Mouse (Mus musculus): ENCODE results near the gene Sap30l. TPM values are rescaled to one million over a fixed set of nuclear protein-coding genes. Genes with fewer than 3 reads are reported as not detected.
"Not testable (repeated sequence)": the region's sequence is repeated elsewhere in the genome, so short reads cannot be mapped to it uniquely, and the experiment has no call there.

Gene Sap30l
- polyA plus RNA-seq, 1 experiment, result 34.9 TPM

GRCm38 (mm10) chr11:57836872-57837680 lies 35.6 kb downstream of the Sap30l start:
- H3ac ChIP-seq (ENCODE audit: control insufficient read depth, insufficient read length, low read depth), result no peak overlapping the region
- H3K27me3 ChIP-seq (ENCODE audit: control insufficient read depth, insufficient read depth, insufficient read length), result peaks cover 79% of the 10 kb centered on the region
- no peaks in the 10 kb centered on the region for H3K36me3 ChIP-seq (ENCODE audit: control insufficient read depth, insufficient read depth)
- H3K79me3 ChIP-seq (ENCODE audit: low read depth), result no peaks in the 10 kb centered on the region
- no peak overlapping the region for H3K4me3 ChIP-seq (ENCODE audit: insufficient read depth, poor library complexity, severe bottlenecking)
- no peaks in the 10 kb centered on the region for H3K79me2 ChIP-seq (ENCODE audit: control insufficient read depth, insufficient read depth)
- TF ChIP-seq CEBPB (IDR thresholded peaks at IDR 0.05; ENCODE audit: low read depth), result no peak
- no peak for TF ChIP-seq USF1 (IDR thresholded peaks at IDR 0.05; ENCODE audit: low read depth)
- TF ChIP-seq MYOG (IDR thresholded peaks at IDR 0.05; ENCODE audit: control insufficient read depth, extremely low read depth, insufficient read length), result no peak
- no peak for TF ChIP-seq CTCF (IDR thresholded peaks at IDR 0.05; ENCODE audit: control insufficient read depth, insufficient read depth, insufficient read length)

GRCm38 (mm10) chr11:57837861-57838680 lies 36.6 kb downstream of the Sap30l start:
- H3ac ChIP-seq (ENCODE audit: control insufficient read depth, insufficient read length, low read depth), result no peak overlapping the region
- no peak overlapping the region for H3K4me3 ChIP-seq (ENCODE audit: insufficient read depth, poor library complexity, severe bottlenecking)
- no peaks in the 10 kb centered on the region for H3K79me2 ChIP-seq (ENCODE audit: control insufficient read depth, insufficient read depth)
- no peaks in the 10 kb centered on the region for H3K79me3 ChIP-seq (ENCODE audit: low read depth)
- TF ChIP-seq MYOD1 (IDR thresholded peaks at IDR 0.05; ENCODE audit: control insufficient read depth, insufficient read length, low read depth) (no peak), MAX (IDR thresholded peaks at IDR 0.05) (no peak), CEBPB (IDR thresholded peaks at IDR 0.05; ENCODE audit: low read depth) (no peak), MYOG (IDR thresholded peaks at IDR 0.05; ENCODE audit: control insufficient read depth, extremely low read depth, insufficient read length) (no peak), FOSL1 (IDR thresholded peaks at IDR 0.05; ENCODE audit: insufficient read depth, low read length, poor library complexity, severe bottlenecking) (no peak), CTCF (IDR thresholded peaks at IDR 0.05; ENCODE audit: control insufficient read depth, insufficient read depth, insufficient read length) (no peak), USF1 (IDR thresholded peaks at IDR 0.05; ENCODE audit: low read depth) (no peak)
- peaks cover 73% of the 10 kb centered on the region for H3K27me3 ChIP-seq (ENCODE audit: control insufficient read depth, insufficient read depth, insufficient read length)
- H3K36me3 ChIP-seq (ENCODE audit: control insufficient read depth, insufficient read depth), result no peaks in the 10 kb centered on the region

- peaks cover 54% of the 10 kb centered on the region for H3K27me3 ChIP-seq (ENCODE audit: control insufficient read depth, insufficient read depth, insufficient read length)
- H3K36me3 ChIP-seq (ENCODE audit: control insufficient read depth, insufficient read depth), result no peaks in the 10 kb centered on the region
- TF ChIP-seq MYOD1 (IDR thresholded peaks at IDR 0.05; ENCODE audit: control insufficient read depth, insufficient read length, low read depth), result no peak
- TF ChIP-seq USF1 (IDR thresholded peaks at IDR 0.05; ENCODE audit: low read depth), result no peak
- no peak for TF ChIP-seq CEBPB (IDR thresholded peaks at IDR 0.05; ENCODE audit: low read depth)
- TF ChIP-seq CTCF (IDR thresholded peaks at IDR 0.05; ENCODE audit: control insufficient read depth, insufficient read depth, insufficient read length), result no peak
- no peak for TF ChIP-seq MYOG (IDR thresholded peaks at IDR 0.05; ENCODE audit: control insufficient read depth, extremely low read depth, insufficient read length)
- TF ChIP-seq FOSL1 (IDR thresholded peaks at IDR 0.05; ENCODE audit: insufficient read depth, low read length, poor library complexity, severe bottlenecking), result no peak
- no peak for TF ChIP-seq MAX (IDR thresholded peaks at IDR 0.05)
- H3K79me2 ChIP-seq (ENCODE audit: control insufficient read depth, insufficient read depth), result no peaks in the 10 kb centered on the region
- no peaks in the 10 kb centered on the region for H3K79me3 ChIP-seq (ENCODE audit: low read depth)
- no peak overlapping the region for H3ac ChIP-seq (ENCODE audit: control insufficient read depth, insufficient read length, low read depth)
- no peak overlapping the region for H3K4me3 ChIP-seq (ENCODE audit: insufficient read depth, poor library complexity, severe bottlenecking)
Measured at GRCm38 (mm10) chr11:57840986-57841385, 39.5 kb downstream of the Sap30l start.

- no peak overlapping the region for H3ac ChIP-seq (ENCODE audit: control insufficient read depth, insufficient read length, low read depth)
- TF ChIP-seq FOSL1 (IDR thresholded peaks at IDR 0.05; ENCODE audit: insufficient read depth, low read length, poor library complexity, severe bottlenecking) (no peak), CTCF (IDR thresholded peaks at IDR 0.05; ENCODE audit: control insufficient read depth, insufficient read depth, insufficient read length) (no peak), MAX (IDR thresholded peaks at IDR 0.05) (no peak), MYOG (IDR thresholded peaks at IDR 0.05; ENCODE audit: control insufficient read depth, extremely low read depth, insufficient read length) (no peak), MYOD1 (IDR thresholded peaks at IDR 0.05; ENCODE audit: control insufficient read depth, insufficient read length, low read depth) (no peak), USF1 (IDR thresholded peaks at IDR 0.05; ENCODE audit: low read depth) (no peak), CEBPB (IDR thresholded peaks at IDR 0.05; ENCODE audit: low read depth) (no peak)
- no peak overlapping the region for H3K4me3 ChIP-seq (ENCODE audit: insufficient read depth, poor library complexity, severe bottlenecking)
- H3K36me3 ChIP-seq (ENCODE audit: control insufficient read depth, insufficient read depth), result no peaks in the 10 kb centered on the region
- no peaks in the 10 kb centered on the region for H3K79me2 ChIP-seq (ENCODE audit: control insufficient read depth, insufficient read depth)
- no peaks in the 10 kb centered on the region for H3K79me3 ChIP-seq (ENCODE audit: low read depth)
- peaks cover 49% of the 10 kb centered on the region for H3K27me3 ChIP-seq (ENCODE audit: control insufficient read depth, insufficient read depth, insufficient read length)
Measured at GRCm38 (mm10) chr11:57841391-57841790, 40.0 kb downstream of the Sap30l start.

- H3K36me3 ChIP-seq (ENCODE audit: control insufficient read depth, insufficient read depth); H3K27me3 ChIP-seq (ENCODE audit: control insufficient read depth, insufficient read depth, insufficient read length); H3ac ChIP-seq (ENCODE audit: control insufficient read depth, insufficient read length, low read depth); H3K79me2 ChIP-seq (ENCODE audit: control insufficient read depth, insufficient read depth); H3K79me3 ChIP-seq (ENCODE audit: low read depth); H3K4me3 ChIP-seq (ENCODE audit: insufficient read depth, poor library complexity, severe bottlenecking): not testable (repeated sequence)
Measured at GRCm38 (mm10) chr11:57846421-57847363, 45.3 kb downstream of the Sap30l start.

Data from C2C12 (cell line).